ENCODE assay signal across 8 mouse cellular contexts in the genomic region with DNA sequence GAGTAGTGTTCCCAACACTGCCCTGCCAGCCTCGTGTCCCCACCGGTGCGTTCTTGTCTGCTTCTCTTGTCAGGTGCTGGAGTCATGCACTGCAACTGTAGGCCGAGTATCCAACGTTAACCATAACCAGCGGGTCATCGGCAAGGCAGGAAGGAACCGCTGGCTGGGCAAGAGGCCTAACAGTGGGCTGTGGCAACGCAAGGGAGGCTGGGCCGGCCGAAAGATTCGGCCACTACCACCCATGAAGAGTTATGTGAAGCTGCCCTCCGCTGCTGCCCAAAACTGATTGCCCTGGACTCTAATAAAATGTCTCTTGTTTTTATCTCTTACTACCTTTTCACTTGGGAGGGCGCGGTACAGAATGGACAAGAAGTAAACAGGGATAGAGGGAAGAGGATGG. TPM values are rescaled to one million over a fixed set of nuclear protein-coding genes. Genes with fewer than 3 reads are reported as not detected.
DNase-seq lines count a peak whose midpoint lies in the region; ATAC-seq and TF ChIP-seq lines count a peak whose summit lies in the region.

No protein-coding gene starts in this region.

- H3K4me3 ChIP-seq in layer of hippocampus, adult 2 months, result peak overlapping the region; percentile 87
- H3K4me3 ChIP-seq in embryonic facial prominence, embryonic 11.5 days (ENCODE audit: low read depth, low read length), result peak overlapping the region; percentile 68
- peak overlapping the region; percentile 60 for H3K4me3 ChIP-seq in hindbrain, postnatal 0 days (ENCODE audit: low read length)
- peak overlapping the region; percentile 71 for H3K4me3 ChIP-seq in midbrain, embryonic 16.5 days (ENCODE audit: low read depth, low read length)

- H3K9me3 ChIP-seq in embryonic facial prominence, embryonic 11.5 days (replicated peaks; ENCODE audit: control insufficient read depth, low read length), result no peaks in the 10 kb centered on the region
- H3K9me3 ChIP-seq in hindbrain, postnatal 0 days (ENCODE audit: low read length), result no peaks in the 10 kb centered on the region
- H3K9me3 ChIP-seq in midbrain, embryonic 16.5 days (replicated peaks; ENCODE audit: control insufficient read depth, low read length, poor library complexity, severe bottlenecking), result no peaks in the 10 kb centered on the region

- 39% methylated on average over 15 of the region's 15 CpGs for WGBS in embryonic facial prominence, embryonic 11.5 days
- 34% methylated on average over 15 of the region's 15 CpGs for WGBS in hindbrain, postnatal 0 days
- WGBS in midbrain, embryonic 16.5 days, result 35% methylated on average over 15 of the region's 15 CpGs

- H3K27me3 ChIP-seq in embryonic facial prominence, embryonic 11.5 days (ENCODE audit: control insufficient read depth, insufficient read depth, low read length), result no peaks in the 10 kb centered on the region
- no peaks in the 10 kb centered on the region for H3K27me3 ChIP-seq in hindbrain, postnatal 0 days (ENCODE audit: insufficient read depth, low read length)
- no peaks in the 10 kb centered on the region for H3K27me3 ChIP-seq in midbrain, embryonic 16.5 days (ENCODE audit: control insufficient read depth, insufficient read depth, low read depth, low read length)

- peaks cover 6% of the 10 kb centered on the region for H3K36me3 ChIP-seq in embryonic facial prominence, embryonic 11.5 days (replicated peaks; ENCODE audit: control insufficient read depth, insufficient read depth, low read depth, low read length)
- peaks cover 10% of the 10 kb centered on the region; the same call in 1 of the 2 replicates for H3K36me3 ChIP-seq in hindbrain, postnatal 0 days (ENCODE audit: insufficient read depth, low read length)
- H3K36me3 ChIP-seq in midbrain, embryonic 16.5 days (ENCODE audit: control insufficient read depth, insufficient read depth, low read length), result peaks cover 12% of the 10 kb centered on the region

- no peak for TF ChIP-seq CTCF in layer of hippocampus, adult 2 months (conservative IDR thresholded peaks at IDR 0.05)
- no peak for TF ChIP-seq CTCF in hindbrain, postnatal 0 days (IDR thresholded peaks at IDR 0.05; ENCODE audit: low read depth)

- no peak for ATAC-seq in embryonic facial prominence, embryonic 11.5 days (replicated peaks; ENCODE audit: insufficient number of reproducible peaks, low FRiP score, low TSS enrichment, low read depth)
- no peak for ATAC-seq in hindbrain, postnatal 0 days
- ATAC-seq in midbrain, embryonic 16.5 days, result no peak

- intact Hi-C loops in gastrocnemius, postnatal 14 days (cut with DNase I; ENCODE audit: low total_unique reads), result no loop called here

- peak overlapping the region; percentile 84 for H3K4me2 ChIP-seq in embryonic facial prominence, embryonic 11.5 days (ENCODE audit: low read depth, low read length)
- peak overlapping the region; percentile 95 for H3K4me2 ChIP-seq in hindbrain, postnatal 0 days (ENCODE audit: low read depth, low read length)
- H3K4me2 ChIP-seq in midbrain, embryonic 16.5 days (ENCODE audit: low read length), result peak overlapping the region; percentile 88

- peak overlapping the region; percentile 96 for H3K9ac ChIP-seq in embryonic facial prominence, embryonic 11.5 days (replicated peaks; ENCODE audit: low read length)
- H3K9ac ChIP-seq in hindbrain, postnatal 0 days (replicated peaks; ENCODE audit: low read length), result peak overlapping the region; percentile 90
- peak overlapping the region; percentile 93 for H3K9ac ChIP-seq in midbrain, embryonic 16.5 days (ENCODE audit: low read depth, low read length)

- peaks cover 13% of the 10 kb centered on the region for H3K4me1 ChIP-seq in embryonic facial prominence, embryonic 11.5 days (ENCODE audit: control insufficient read depth, insufficient read depth, low read length)
- peaks cover 20% of the 10 kb centered on the region for H3K4me1 ChIP-seq in hindbrain, postnatal 0 days (ENCODE audit: insufficient read depth, low read length)
- peaks cover 36% of the 10 kb centered on the region for H3K4me1 ChIP-seq in midbrain, embryonic 16.5 days (ENCODE audit: control insufficient read depth, insufficient read depth, low read length)

- H3K27ac ChIP-seq in layer of hippocampus, adult 2 months, result peak overlapping the region; percentile 92
- H3K27ac ChIP-seq in embryonic facial prominence, embryonic 11.5 days (replicated peaks; ENCODE audit: low read depth, low read length), result peak overlapping the region; percentile 93
- peak overlapping the region; percentile 97 for H3K27ac ChIP-seq in hindbrain, postnatal 0 days
- peak overlapping the region; percentile 95 for H3K27ac ChIP-seq in midbrain, embryonic 16.5 days (ENCODE audit: low read length)

- DNase-seq in layer of hippocampus, adult 2 months (ENCODE audit: low spot score in 2 of 2), result no peak
- no peak for DNase-seq in layer of hippocampus, adult 18-20 months (ENCODE audit: low spot score in 2 of 2)
- DNase-seq in embryonic facial prominence, embryonic 11.5 days (ENCODE audit: low spot score), result peak; percentile 13
- no peak for DNase-seq in hindbrain, postnatal 0 days (ENCODE audit: low spot score)
- no peak for DNase-seq in spleen, postnatal 10 days (ENCODE audit: low spot score in 2 of 2)
- no peak for DNase-seq in cerebellum, adult 9-11 months
- DNase-seq in gastrocnemius, postnatal 14 days, result no peak

RNA-seq across cellular contexts. Expression of a gene that starts 0.3 kb away (rescaled TPM):
- 10 to 100 TPM; 19.1 to 20.4 TPM for total RNA-seq in layer of hippocampus, adult 2 months (2021)
- 10 to 100 TPM; 18.9 to 20.2 TPM for total RNA-seq in layer of hippocampus, adult 18-20 months (2021)
- 27.9 and 28.1 TPM in 2 replicates for polyA plus RNA-seq in embryonic facial prominence, embryonic 11.5 days (2014; fragmentation: Nextera tagmentation; extraction: Ambion mirVana)
- 92.2 and 108 TPM in 2 replicates for total RNA-seq in hindbrain, postnatal 0 days (2014; rRNA removed)
- 24.9 and 26.8 TPM in 2 replicates for polyA plus RNA-seq in hindbrain, postnatal 0 days (2015; fragmentation: Nextera tagmentation; extraction: Ambion mirVana)
- polyA plus RNA-seq in midbrain, embryonic 16.5 days (2015; fragmentation: Nextera tagmentation; extraction: Ambion mirVana), result 41.9 and 47.6 TPM in 2 replicates
- total RNA-seq in gastrocnemius, postnatal 14 days (2021), result 10 to 100 TPM; 20.1 to 25.5 TPM

RNA-seq across cellular contexts. Expression of a gene that starts 3.8 kb away (rescaled TPM):
- total RNA-seq in layer of hippocampus, adult 2 months (2021), result 10 to 100 TPM; 52.2 to 53.5 TPM
- 10 to 100 TPM; 53.1 to 60.7 TPM for total RNA-seq in layer of hippocampus, adult 18-20 months (2021)
- 114 and 117 TPM in 2 replicates for polyA plus RNA-seq in embryonic facial prominence, embryonic 11.5 days (2014; fragmentation: Nextera tagmentation; extraction: Ambion mirVana)
- total RNA-seq in hindbrain, postnatal 0 days (2014; rRNA removed), result 55.4 and 67.2 TPM in 2 replicates
- polyA plus RNA-seq in hindbrain, postnatal 0 days (2015; fragmentation: Nextera tagmentation; extraction: Ambion mirVana), result 90.2 and 95.5 TPM in 2 replicates
- 58.9 and 60.8 TPM in 2 replicates for polyA plus RNA-seq in midbrain, embryonic 16.5 days (2015; fragmentation: Nextera tagmentation; extraction: Ambion mirVana)
- total RNA-seq in gastrocnemius, postnatal 14 days (2021), result 100 to 1,000 TPM; 102 to 107 TPM

RNA-seq across cellular contexts. Expression of a gene that starts 4.0 kb away (rescaled TPM):
- 10 to 100 TPM; 19.0 to 20.1 TPM for total RNA-seq in layer of hippocampus, adult 2 months (2021)
- 10 to 100 TPM; 22.4 to 22.6 TPM for total RNA-seq in layer of hippocampus, adult 18-20 months (2021)
- 17.7 and 22.5 TPM in 2 replicates for polyA plus RNA-seq in embryonic facial prominence, embryonic 11.5 days (2014; fragmentation: Nextera tagmentation; extraction: Ambion mirVana)
- 25.1 and 32.1 TPM in 2 replicates for total RNA-seq in hindbrain, postnatal 0 days (2014; rRNA removed)
- polyA plus RNA-seq in hindbrain, postnatal 0 days (2015; fragmentation: Nextera tagmentation; extraction: Ambion mirVana), result 23.0 and 24.0 TPM in 2 replicates
- polyA plus RNA-seq in midbrain, embryonic 16.5 days (2015; fragmentation: Nextera tagmentation; extraction: Ambion mirVana), result 32.4 and 39.7 TPM in 2 replicates
- 10 to 100 TPM; 13.7 to 14.9 TPM for total RNA-seq in gastrocnemius, postnatal 14 days (2021)

RNA-seq across cellular contexts. Expression of a gene that starts 20.5 kb away (rescaled TPM):
- total RNA-seq in layer of hippocampus, adult 2 months (2021), result 1 to 10 TPM; 8.5 to 8.8 TPM
- 1 to 10 TPM; 8.0 to 9.0 TPM for total RNA-seq in layer of hippocampus, adult 18-20 months (2021)
- polyA plus RNA-seq in embryonic facial prominence, embryonic 11.5 days (2014; fragmentation: Nextera tagmentation; extraction: Ambion mirVana), result 25.7 and 34.5 TPM in 2 replicates
- total RNA-seq in hindbrain, postnatal 0 days (2014; rRNA removed), result 77.6 and 79.3 TPM in 2 replicates
- polyA plus RNA-seq in hindbrain, postnatal 0 days (2015; fragmentation: Nextera tagmentation; extraction: Ambion mirVana), result 24.5 and 25.1 TPM in 2 replicates
- polyA plus RNA-seq in midbrain, embryonic 16.5 days (2015; fragmentation: Nextera tagmentation; extraction: Ambion mirVana), result 26.9 and 28.8 TPM in 2 replicates
- total RNA-seq in gastrocnemius, postnatal 14 days (2021), result 1 to 10 TPM; 5.8 to 7.2 TPM

RNA-seq across cellular contexts. Expression of a gene that starts 24.3 kb away (rescaled TPM):
- 10 to 100 TPM; 15.8 to 16.8 TPM for total RNA-seq in layer of hippocampus, adult 2 months (2021)
- 10 to 100 TPM; 17.2 to 19.7 TPM for total RNA-seq in layer of hippocampus, adult 18-20 months (2021)
- 54.0 and 61.6 TPM in 2 replicates for polyA plus RNA-seq in embryonic facial prominence, embryonic 11.5 days (2014; fragmentation: Nextera tagmentation; extraction: Ambion mirVana)
- 26.6 and 32.7 TPM in 2 replicates for total RNA-seq in hindbrain, postnatal 0 days (2014; rRNA removed)
- 56.5 and 59.1 TPM in 2 replicates for polyA plus RNA-seq in hindbrain, postnatal 0 days (2015; fragmentation: Nextera tagmentation; extraction: Ambion mirVana)
- 51.8 and 52.4 TPM in 2 replicates for polyA plus RNA-seq in midbrain, embryonic 16.5 days (2015; fragmentation: Nextera tagmentation; extraction: Ambion mirVana)
- total RNA-seq in gastrocnemius, postnatal 14 days (2021), result 10 to 100 TPM in 1 of 2 experiments, 1 to 10 TPM in 1; 9.5 to 11.8 TPM
